Mouse (Mus musculus) forebrain, embryonic 12.5 days (tissue): ENCODE data around the gene Chat. TPM values are rescaled to one million over a fixed set of nuclear protein-coding genes. Genes with fewer than 3 reads are reported as not detected.

Experiments used
- ATAC-seq: fragments of 200-750 bp; cut with Nextera tagmentation; 2 replicates; pipeline ENCODE4 v1.8.0; 2017; ENCODE audit warnings: moderate TSS enrichment; ENCODE audit not compliant: low FRiP score
- H3K27ac ChIP-seq: fragments of 300-500 bp; sonication (generic); 2 replicates; pipeline ENCODE4 v1.5.1; 2016; ENCODE audit warnings: mild to moderate bottlenecking
- H3K27me3 ChIP-seq: fragments of 300-500 bp; sonication (generic); 2 replicates; pipeline ENCODE4 v1.6.1; 2016; ENCODE audit warnings: mild to moderate bottlenecking
- H3K36me3 ChIP-seq: fragments of 300-500 bp; sonication (generic); replicated peaks from 2 replicates; pipeline ENCODE4 v1.6.1; 2016; ENCODE audit warnings: mild to moderate bottlenecking
- H3K4me1 ChIP-seq: fragments of 300-500 bp; sonication (generic); 2 replicates; pipeline ENCODE4 v1.6.1; 2016
- H3K4me2 ChIP-seq: fragments of 300-500 bp; sonication (generic); 2 replicates; pipeline ENCODE4 v1.6.1; 2016; ENCODE audit warnings: mild to moderate bottlenecking, moderate library complexity
- H3K4me3 ChIP-seq: fragments of 300-500 bp; sonication (generic); replicated peaks from 2 replicates; pipeline ENCODE4 v1.5.1; 2016; ENCODE audit warnings: mild to moderate bottlenecking
- H3K9ac ChIP-seq: fragments of 300-500 bp; sonication (generic); 2 replicates; pipeline ENCODE4 v1.6.1; 2016; ENCODE audit warnings: mild to moderate bottlenecking
- H3K9me3 ChIP-seq: fragments of 300-500 bp; sonication (generic); 2 replicates; pipeline ENCODE4 v1.6.1; 2016
- WGBS: fragments of 180-500 bp; shearing (Covaris S2); methylation state at CpG from one replicate; pipeline ENCODE4 v1.1.7; 2016; 5-methylcytosine and 5-hydroxymethylcytosine counted together
- polyA plus RNA-seq: library from polyadenylated mRNA; unstranded; fragments of >200 nt; fragmentation: Nextera tagmentation; extraction: Ambion mirVana; gene quantifications from 2 replicates; pipeline ENCODE4 v1.2.1, GENCODE M21; 2016

Chat gene
- polyA plus RNA-seq, 1 experiment from 2014 or later: 0.08 TPM

DNA sequence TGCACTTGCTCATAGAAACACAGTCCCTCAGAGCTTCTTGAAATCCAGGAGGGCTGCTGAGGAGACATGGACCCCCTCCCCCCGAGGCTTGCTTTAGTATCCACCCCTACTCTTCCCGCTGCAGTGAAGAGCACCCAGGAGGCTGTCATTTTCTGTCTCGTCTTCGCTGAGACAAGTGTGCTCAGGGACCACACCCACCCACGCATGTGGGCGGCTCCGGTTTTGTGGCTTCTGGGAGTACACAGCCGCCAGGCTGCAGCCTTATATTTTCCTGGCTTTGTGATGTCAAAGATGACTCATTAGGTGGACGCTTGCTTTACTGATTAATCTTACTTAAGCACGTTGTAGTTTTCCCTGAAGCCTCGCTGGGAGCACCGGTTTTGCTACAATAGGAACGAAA lies 26.7 kb upstream of the Chat start:
- ATAC-seq: no peak
- Histone ChIP-seq H3K36me3 (no peaks in the 10 kb centered on the region), H3K27ac (no peak overlapping the region), H3K27me3 (peaks cover 29% of the 10 kb centered on the region), H3K9me3 (no peaks in the 10 kb centered on the region), H3K4me1 (0 out of 2 replicates have a peak, but pooled peaks cover 5% of the 10 kb centered on the region), H3K9ac (no peak overlapping the region), H3K4me3 (peak overlapping the region; percentile 15; the same call in 1 of the 2 replicates), H3K4me2 (peak overlapping the region; percentile 38)
- 19% methylated on average over 13 of the region's 13 CpGs for WGBS

DNA sequence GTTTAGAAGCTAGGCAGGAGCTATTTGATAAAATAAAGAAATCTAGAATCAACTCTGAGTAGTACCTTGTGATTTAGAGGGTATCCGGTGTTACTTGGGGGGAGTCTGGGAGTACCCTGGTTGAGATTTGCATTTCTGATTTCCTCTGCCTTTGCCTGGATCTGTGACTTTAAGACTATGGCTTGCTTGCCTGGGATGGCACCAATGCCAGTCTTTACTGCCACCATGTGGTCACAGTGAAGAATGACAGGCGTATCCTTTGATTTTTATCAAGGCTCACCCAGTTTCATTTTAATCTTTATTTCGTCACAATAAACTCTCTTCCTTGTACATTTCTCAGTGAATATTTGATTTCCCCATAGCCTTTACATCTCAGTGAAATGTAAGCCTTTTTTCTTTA lies 16.3 kb upstream of the Chat start:
- WGBS: 9% methylated on average over 3 of the region's 3 CpGs
- H3K9me3 ChIP-seq: no peaks in the 10 kb centered on the region
- no peak overlapping the region for H3K4me2 ChIP-seq
- H3K4me3 ChIP-seq: no peak overlapping the region
- H3K36me3 ChIP-seq: no peaks in the 10 kb centered on the region
- no peaks in the 10 kb centered on the region for H3K4me1 ChIP-seq
- ATAC-seq: no peak
- no peak overlapping the region for H3K9ac ChIP-seq
- no peak overlapping the region for H3K27ac ChIP-seq
- H3K27me3 ChIP-seq: peaks cover 11% of the 10 kb centered on the region

DNA sequence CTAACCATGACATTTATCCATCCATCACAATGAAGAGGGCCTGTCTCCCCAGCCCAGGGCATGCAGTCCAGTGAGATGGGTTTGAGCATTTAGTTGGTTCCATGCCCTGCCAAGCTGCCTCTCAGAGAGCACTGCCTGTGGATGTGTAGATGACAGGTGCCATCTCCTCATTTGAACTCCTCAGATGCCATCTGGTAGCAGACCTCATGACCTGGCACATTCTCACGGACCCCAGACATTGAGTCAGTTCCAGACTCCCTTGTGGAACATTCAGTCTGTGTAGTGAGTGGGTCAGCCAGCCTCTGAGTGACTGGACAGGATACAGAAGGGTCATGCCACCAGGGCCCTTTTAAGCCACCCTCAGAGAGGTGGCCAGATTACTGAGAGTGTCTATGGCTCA lies 11.8 kb upstream of the Chat start:
- WGBS: 72% methylated on average over 1 of the region's 1 CpGs
- Histone ChIP-seq H3K4me2 (no peak overlapping the region), H3K27me3 (no peaks in the 10 kb centered on the region), H3K27ac (no peak overlapping the region), H3K36me3 (no peaks in the 10 kb centered on the region), H3K4me3 (no peak overlapping the region), H3K9ac (no peak overlapping the region), H3K4me1 (no peaks in the 10 kb centered on the region), H3K9me3 (no peaks in the 10 kb centered on the region)
- no peak for ATAC-seq

- H3K9ac ChIP-seq: no peak overlapping the region
- H3K9me3 ChIP-seq: no peaks in the 10 kb centered on the region
- no peak overlapping the region for H3K4me3 ChIP-seq
- H3K4me1 ChIP-seq: no peaks in the 10 kb centered on the region
- H3K4me2 ChIP-seq: no peak overlapping the region
- WGBS: 80% methylated on average over 6 of the region's 6 CpGs
- H3K36me3 ChIP-seq: no peaks in the 10 kb centered on the region
- no peak overlapping the region for H3K27ac ChIP-seq
- ATAC-seq: no peak
- H3K27me3 ChIP-seq: no peaks in the 10 kb centered on the region
Observed at GRCm38 (mm10) chr14:32476559-32476958, 10.8 kb upstream of the Chat start.

DNA sequence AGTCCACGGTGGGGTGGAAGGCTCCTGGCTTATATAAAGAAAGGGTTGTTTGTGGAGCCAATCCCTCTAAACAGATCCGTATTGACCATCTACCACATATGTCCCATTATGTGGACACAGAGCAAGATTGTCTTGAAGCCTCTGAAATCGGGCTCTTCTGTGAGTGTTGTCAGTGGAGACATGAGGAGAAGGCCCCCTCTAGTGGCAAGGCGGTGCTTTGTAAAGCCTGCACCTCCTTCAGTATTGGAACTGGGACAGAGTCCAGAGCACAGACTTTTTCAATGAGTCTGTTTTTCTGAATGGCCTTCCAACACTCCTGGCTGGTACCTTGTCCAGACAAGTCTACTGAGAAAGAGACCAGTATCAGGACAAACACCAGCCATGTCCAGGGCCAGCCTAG lies 7.2 kb upstream of the Chat start:
- Histone ChIP-seq H3K27ac (no peak overlapping the region), H3K4me2 (no peak overlapping the region), H3K36me3 (no peaks in the 10 kb centered on the region)

DNA sequence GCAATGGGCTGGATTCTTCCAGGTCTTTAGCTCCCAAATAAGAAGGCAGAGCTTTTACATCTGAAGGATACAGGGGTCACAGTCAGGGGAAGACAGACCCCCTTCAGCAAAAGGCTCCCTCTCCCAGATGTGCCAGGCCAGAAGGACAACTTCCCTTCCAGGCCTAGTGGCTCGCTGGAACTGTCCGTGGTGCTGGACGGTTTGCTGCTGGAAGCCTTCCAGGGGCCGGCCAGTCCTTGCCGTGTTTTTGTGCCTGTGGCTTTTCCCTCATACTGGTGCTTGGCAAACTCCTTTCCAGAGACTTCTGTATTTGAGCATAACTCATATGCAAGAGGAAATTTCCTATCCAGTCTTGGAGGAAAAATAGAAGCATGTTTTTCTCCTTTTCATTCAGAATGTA lies 1.8 kb upstream of the Chat start:
- Histone ChIP-seq H3K4me1 (peaks cover 28% of the 10 kb centered on the region), H3K27ac (no peak overlapping the region), H3K9me3 (no peaks in the 10 kb centered on the region; the same call in 1 of the 2 replicates), H3K9ac (no peak overlapping the region), H3K4me3 (no peak overlapping the region), H3K4me2 (no peak overlapping the region), H3K36me3 (no peaks in the 10 kb centered on the region), H3K27me3 (peaks cover 66% of the 10 kb centered on the region)
- 9% methylated on average over 5 of the region's 5 CpGs for WGBS
- ATAC-seq: no peak

More for the DNA sequence above, 7.2 kb upstream of the Chat start:
- H3K4me1 ChIP-seq: no peaks in the 10 kb centered on the region
- H3K9ac ChIP-seq: no peak overlapping the region
- 13% methylated on average over 4 of the region's 4 CpGs for WGBS
- H3K9me3 ChIP-seq: no peaks in the 10 kb centered on the region
- 0 out of 2 replicates have a peak, but pooled peaks have one; percentile 55 for ATAC-seq
- H3K27me3 ChIP-seq: peaks cover 14% of the 10 kb centered on the region
- no peak overlapping the region for H3K4me3 ChIP-seq

DNA sequence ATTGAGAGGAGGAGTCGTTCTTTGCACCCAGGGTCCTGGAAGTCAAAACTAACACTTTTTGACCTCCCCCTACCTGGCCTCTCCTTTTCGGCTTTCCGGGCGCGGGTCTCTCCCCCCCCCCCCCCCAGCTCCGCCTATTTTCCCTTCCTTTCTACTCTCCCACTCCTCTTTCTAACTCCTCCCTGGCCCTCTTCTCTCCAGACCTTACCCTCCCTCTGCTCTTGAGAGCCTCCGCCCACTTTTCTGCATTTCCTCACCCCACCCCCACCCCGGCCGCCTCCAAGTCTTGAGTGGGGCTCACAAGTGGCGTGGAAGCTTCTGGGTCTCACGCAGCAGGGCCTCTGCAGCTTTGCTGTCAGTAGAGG lies 301 bp downstream of the Chat start:
- Histone ChIP-seq H3K4me3 (peak overlapping the region; percentile 44), H3K4me1 (peaks cover 29% of the 10 kb centered on the region), H3K4me2 (peak overlapping the region; percentile 67), H3K9me3 (no peaks in the 10 kb centered on the region; the same call in 1 of the 2 replicates), H3K36me3 (no peaks in the 10 kb centered on the region), H3K9ac (no peak overlapping the region), H3K27ac (no peak overlapping the region), H3K27me3 (peaks cover 84% of the 10 kb centered on the region)
- 5% methylated on average over 9 of the region's 11 CpGs for WGBS
- ATAC-seq: peak; percentile 10; the same call in 1 of the 2 replicates

DNA sequence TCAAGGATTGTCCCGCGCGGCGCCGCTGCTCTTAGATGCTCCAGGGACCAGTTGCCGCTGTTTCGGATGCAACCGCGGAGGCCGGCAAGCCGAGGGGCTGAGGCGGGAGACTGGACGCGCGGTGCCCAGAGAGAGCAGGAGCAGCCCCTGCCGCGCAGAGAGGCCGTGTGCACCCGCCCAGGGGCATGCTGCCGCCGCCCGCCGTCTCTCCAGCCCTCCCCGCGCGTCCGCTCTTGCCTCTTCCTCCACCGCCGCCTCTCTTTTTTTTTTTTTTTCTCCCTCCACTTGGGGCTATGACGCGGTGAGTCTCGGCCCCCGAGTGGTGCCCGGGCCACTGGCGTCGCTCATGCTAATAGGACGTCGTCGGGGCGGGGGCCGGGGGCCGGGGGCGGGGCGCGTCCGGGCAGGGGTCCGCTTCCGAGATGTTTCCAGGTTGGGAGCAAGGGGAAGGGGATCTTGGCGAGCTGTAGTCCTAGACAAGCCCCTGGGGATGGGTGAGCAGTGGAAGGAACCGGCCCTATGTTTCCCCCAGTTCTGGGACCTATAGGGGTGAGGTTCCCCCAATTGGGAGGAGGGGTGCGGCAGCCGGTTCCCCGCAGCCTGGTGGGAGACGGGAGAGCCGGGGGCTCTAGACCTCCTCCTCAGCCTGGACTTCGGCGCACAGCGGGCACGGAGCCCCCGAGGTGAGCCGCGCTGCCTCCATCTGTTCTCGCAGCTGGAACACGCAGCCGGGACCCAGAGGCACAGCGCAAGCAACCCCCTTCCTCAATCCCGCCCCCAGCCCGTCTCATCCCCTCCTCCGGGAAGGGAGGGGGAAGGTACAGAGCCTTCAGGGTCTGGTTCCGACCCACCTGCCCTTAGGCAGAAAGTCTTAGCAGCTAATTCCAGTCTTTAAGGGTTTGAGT lies 936 bp downstream of the Chat start, which contains the start of gene Slc18a3:
Gene Slc18a3 (minus strand): TSS at position 250 of the 905 bp plus-strand sequence.
- Histone ChIP-seq H3K9me3 (no peaks in the 10 kb centered on the region; the same call in 1 of the 2 replicates), H3K27ac (no peak within 1 kb of the TSS), H3K4me1 (peaks cover 29% of the 10 kb centered on the region), H3K36me3 (no peaks in the 10 kb centered on the region), H3K4me3 (peak within 1 kb of the TSS; percentile 44), H3K9ac (no peak within 1 kb of the TSS), H3K27me3 (peaks cover 90% of the 10 kb centered on the region), H3K4me2 (peak within 1 kb of the TSS; percentile 67)
- WGBS: under 1% methylated on average over 67 of the region's 70 CpGs
- ATAC-seq: peak; percentile 25; the same call in 1 of the 2 replicates

GRCm38 (mm10) chr14:32463211-32464040 lies 2.4 kb downstream of the Chat start:
- Histone ChIP-seq H3K9ac (no peak overlapping the region), H3K4me1 (peaks cover 29% of the 10 kb centered on the region), H3K9me3 (no peaks in the 10 kb centered on the region; the same call in 1 of the 2 replicates), H3K4me3 (peak overlapping the region; percentile 44), H3K27ac (no peak overlapping the region), H3K27me3 (peaks cover 97% of the 10 kb centered on the region), H3K36me3 (no peaks in the 10 kb centered on the region), H3K4me2 (peak overlapping the region; percentile 32)
- WGBS: 2% methylated on average over 74 of the region's 74 CpGs
- no peak for ATAC-seq

DNA sequence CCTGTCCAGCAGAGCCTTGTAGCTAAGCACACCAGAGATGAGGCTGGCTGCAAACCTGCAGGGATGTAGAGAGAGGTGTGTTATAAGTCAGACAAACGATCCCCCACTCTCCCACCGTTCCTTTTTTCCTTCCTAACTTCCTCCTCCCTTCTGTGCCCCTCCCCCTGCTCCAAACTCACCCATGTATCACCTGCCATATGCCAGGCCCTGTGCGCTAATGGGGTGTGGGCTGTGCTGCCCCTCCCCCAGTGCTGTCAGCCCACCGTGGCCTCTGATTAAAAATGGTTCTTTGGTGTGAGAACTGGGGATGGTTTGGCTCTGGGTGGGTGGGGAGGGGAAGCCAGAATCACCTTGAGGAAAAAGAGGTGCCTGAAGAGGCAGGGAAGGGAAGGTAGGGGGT lies 13.2 kb downstream of the Chat start:
- Histone ChIP-seq H3K27me3 (peaks cover 38% of the 10 kb centered on the region), H3K9me3 (no peaks in the 10 kb centered on the region), H3K9ac (no peak overlapping the region), H3K4me1 (no peaks in the 10 kb centered on the region), H3K36me3 (no peaks in the 10 kb centered on the region), H3K27ac (no peak overlapping the region), H3K4me3 (no peak overlapping the region), H3K4me2 (no peak overlapping the region)
- ATAC-seq: no peak
- 18% methylated on average over 4 of the region's 4 CpGs for WGBS

GRCm38 (mm10) chr14:32446989-32447388 lies 18.8 kb downstream of the Chat start:
- no peaks in the 10 kb centered on the region for H3K9me3 ChIP-seq
- H3K36me3 ChIP-seq: no peaks in the 10 kb centered on the region
- WGBS: 88% methylated on average over 6 of the region's 6 CpGs
- H3K4me1 ChIP-seq: peaks cover 6% of the 10 kb centered on the region
- peaks cover 10% of the 10 kb centered on the region for H3K27me3 ChIP-seq
- no peak for ATAC-seq
- no peak overlapping the region for H3K4me2 ChIP-seq
- H3K9ac ChIP-seq: no peak overlapping the region
- no peak overlapping the region for H3K27ac ChIP-seq
- H3K4me3 ChIP-seq: no peak overlapping the region

DNA sequence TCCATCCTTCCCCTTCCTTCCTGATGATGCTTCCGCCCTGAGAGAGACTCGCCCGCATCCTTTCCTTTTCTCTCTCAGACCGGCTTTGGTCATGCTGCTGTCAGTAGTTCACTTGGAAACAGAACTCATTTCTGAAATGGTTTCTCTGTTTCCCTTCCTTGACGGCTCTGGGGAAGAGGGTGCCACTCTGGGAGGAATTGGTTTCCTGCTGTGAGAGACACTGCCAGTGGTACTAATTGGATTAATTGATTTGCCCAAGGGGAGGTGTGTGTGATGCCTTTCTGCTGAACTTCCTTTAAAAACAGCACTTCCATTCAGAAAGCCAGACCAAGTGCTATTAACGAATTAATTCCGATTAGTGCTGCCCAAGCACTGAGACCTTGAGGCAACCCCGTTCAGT lies 22.3 kb downstream of the Chat start:
- no peak overlapping the region for H3K27ac ChIP-seq
- H3K9me3 ChIP-seq: no peaks in the 10 kb centered on the region
- H3K4me2 ChIP-seq: no peak overlapping the region
- 5% methylated on average over 8 of the region's 8 CpGs for WGBS
- H3K4me1 ChIP-seq: peaks cover 18% of the 10 kb centered on the region
- no peak overlapping the region for H3K4me3 ChIP-seq
- no peaks in the 10 kb centered on the region for H3K36me3 ChIP-seq
- peaks cover 13% of the 10 kb centered on the region; the same call in 1 of the 2 replicates for H3K27me3 ChIP-seq
- no peak overlapping the region for H3K9ac ChIP-seq
- ATAC-seq: no peak
